Mouse (Mus musculus): ENCODE measurements at regions not wholly inside any gene's neighbourhood (a gene's known extent, or its start where the extent isn't known, plus 50 kb on each side); places are given as distances from the start of the nearest gene placed in this dataset.

- DNase-seq: no peak
These were observed 122.9 kb upstream of the Magi3 start for GRCm38 (mm10) chr3:104343096-104343495.

DNA sequence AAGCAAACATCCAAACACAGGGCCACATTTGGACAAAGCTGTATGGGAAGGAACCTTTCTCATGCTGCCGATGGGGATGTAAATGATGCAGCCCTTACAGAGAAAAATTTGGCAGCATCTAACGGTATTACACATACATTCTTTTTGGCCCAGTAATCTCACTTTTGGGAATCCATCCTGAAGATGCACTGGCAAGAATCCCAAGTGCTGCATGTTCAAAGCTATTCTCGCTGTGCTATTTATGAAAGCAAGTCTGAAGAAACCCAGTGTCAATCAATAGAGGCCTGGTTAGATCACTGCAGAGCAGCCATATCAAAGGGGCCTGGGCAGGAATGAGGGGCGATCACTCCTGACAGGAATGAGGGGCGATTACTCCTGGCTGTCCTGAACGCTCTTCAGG is 122.0 kb upstream of the Magi3 start:
- DNase-seq: no peak

- no peak for DNase-seq
These were observed 120.2 kb upstream of the Magi3 start for GRCm38 (mm10) chr3:104340331-104340730.

- no peak for DNase-seq
These were observed 116.7 kb upstream of the Magi3 start for GRCm38 (mm10) chr3:104336867-104337266.

GRCm38 (mm10) chr3:104336308-104336707 is 116.1 kb upstream of the Magi3 start:
- DNase-seq: no peak

DNA sequence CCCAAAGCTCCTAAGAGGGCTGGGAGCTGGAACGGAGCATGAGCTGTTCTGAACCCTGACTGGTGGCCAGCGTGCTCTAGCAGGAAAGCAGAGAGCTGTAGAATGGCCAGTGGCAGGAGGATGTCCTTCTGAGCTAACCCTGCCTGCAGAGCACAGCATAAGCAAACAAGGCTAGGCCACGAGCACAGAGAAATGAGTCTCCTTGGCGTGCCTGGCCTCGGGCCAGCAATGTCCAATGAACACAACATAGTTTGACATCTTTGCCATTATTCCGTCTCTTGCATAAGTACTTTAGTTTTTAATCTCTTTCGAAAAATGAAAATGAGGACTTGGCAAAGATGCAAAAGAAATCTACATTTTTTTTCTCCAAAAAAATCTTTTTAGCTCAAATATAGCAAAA is 114.6 kb upstream of the Magi3 start:
- no peak for DNase-seq

DNA sequence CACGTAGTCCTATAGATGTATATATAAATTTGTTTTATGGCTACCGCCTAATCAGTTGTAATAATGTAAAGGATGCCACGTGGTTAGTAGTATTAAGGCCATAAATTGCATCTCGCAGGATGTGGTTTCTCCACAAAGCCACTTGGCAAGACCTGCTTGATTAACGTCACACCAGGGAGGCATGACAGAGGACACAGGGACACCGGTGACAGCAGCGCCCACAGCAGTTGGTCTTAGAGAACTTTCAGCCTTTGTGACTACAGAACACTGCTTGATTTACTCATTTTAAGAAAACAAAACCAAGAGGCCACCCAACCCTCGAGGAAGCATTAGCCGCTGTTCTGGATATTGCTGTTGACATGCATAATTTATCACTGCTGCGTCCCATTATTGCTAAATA is 113.2 kb upstream of the Magi3 start:
- no peak for DNase-seq

DNA sequence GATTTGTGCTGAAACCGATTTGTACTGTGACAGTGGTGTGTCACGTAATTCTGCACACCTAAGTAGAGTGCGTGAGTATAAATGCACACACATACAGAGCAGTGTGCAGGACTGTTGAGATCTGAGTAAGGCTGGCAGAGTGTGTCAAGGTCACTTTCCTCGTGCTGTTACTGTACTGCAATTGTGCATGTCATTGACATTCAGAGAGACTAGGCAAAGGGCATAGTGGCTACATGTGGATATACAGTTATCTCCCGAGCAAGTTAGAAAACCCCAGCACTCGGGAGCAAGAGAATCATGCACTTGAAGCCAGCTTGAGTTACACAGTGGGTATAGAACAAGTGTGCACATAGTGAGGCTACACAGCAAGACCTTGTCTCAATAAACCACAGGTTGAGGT is 110.5 kb upstream of the Magi3 start:
- peak in 1 of 2 experiments; percentile 29 for DNase-seq

- no peak for DNase-seq
These were observed 107.7 kb upstream of the Magi3 start for GRCm38 (mm10) chr3:104327829-104328228.

GRCm38 (mm10) chr3:104327034-104327729 is 107.0 kb upstream of the Magi3 start:
- DNase-seq: no peak

- DNase-seq: no peak
These were observed 102.4 kb upstream of the Magi3 start for GRCm38 (mm10) chr3:104322591-104322990.

DNA sequence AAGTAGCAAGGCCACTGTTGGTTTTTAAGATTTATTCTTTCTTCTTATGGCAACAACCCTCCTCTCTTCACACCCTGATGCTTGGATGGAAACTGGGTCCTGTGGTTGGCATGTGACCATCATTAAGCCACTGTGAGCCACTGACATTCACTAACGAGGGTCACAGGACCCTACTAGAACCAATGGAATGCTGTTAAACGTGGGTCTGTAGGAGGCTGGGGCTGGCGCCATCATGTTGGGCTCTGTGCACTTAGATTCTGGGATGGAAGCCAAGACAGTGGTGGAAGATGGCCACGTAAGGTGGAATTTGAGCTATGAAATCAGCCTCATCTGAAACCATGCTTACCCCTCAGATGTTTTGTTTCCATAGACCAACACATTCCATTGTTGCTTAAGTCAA is 100.2 kb upstream of the Magi3 start:
- peak; percentile 41 to 48 for DNase-seq

GRCm38 (mm10) chr3:104319377-104319776 is 99.2 kb upstream of the Magi3 start:
- no peak for DNase-seq

DNA sequence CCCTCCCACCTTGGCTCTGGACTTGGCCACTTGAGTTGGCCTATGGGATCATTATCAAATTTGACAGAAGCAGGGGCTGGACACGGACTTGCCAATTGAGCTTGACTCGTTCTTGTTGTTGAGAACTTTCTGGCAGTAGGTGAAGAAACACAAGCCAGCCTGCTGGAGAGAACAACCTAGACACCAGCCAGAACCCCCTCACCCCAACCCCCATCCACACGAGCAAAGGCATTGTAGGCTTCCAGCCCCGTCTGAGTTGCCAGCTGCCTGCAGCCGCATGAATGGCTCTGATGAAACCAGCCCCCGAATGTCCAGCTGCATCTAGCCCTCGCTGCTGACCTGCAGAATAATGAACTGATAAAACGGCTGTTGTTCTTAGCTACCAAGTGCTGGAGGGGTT is 98.7 kb upstream of the Magi3 start:
- peak in 1 of 2 experiments; percentile 39 for DNase-seq

- DNase-seq: no peak
These were observed 97.4 kb upstream of the Magi3 start for GRCm38 (mm10) chr3:104317528-104317927.

GRCm38 (mm10) chr3:104313063-104313462 is 92.9 kb upstream of the Magi3 start:
- no peak for DNase-seq

GRCm38 (mm10) chr3:104306961-104307360 is 86.8 kb upstream of the Magi3 start:
- DNase-seq: no peak

- no peak for DNase-seq
These were observed 85.9 kb upstream of the Magi3 start for GRCm38 (mm10) chr3:104305904-104306563.

GRCm38 (mm10) chr3:104303577-104303976 is 83.4 kb upstream of the Magi3 start:
- peak; percentile 86 to 87 for DNase-seq

- no peak for DNase-seq
These were observed 80.0 kb upstream of the Magi3 start for GRCm38 (mm10) chr3:104300201-104300600.

DNA sequence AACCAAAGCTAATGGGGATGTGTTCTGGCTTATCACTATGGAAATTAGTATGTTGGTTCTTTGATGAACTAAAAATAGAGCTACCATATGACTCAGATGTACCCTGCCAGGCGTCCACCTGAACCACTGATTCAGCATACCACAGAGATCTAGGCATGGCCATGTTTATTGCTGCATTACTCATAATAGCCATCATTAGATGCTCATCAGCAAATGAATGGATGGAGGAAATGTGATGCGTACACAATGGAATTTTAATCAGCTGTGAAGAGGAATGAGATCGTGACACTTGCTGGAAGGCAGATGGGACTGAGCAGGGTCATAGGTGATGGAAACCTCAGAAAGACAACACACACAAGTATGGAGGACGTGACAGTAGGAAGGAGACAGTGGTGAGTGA is 78.7 kb upstream of the Magi3 start:
- DNase-seq: no peak

DNA sequence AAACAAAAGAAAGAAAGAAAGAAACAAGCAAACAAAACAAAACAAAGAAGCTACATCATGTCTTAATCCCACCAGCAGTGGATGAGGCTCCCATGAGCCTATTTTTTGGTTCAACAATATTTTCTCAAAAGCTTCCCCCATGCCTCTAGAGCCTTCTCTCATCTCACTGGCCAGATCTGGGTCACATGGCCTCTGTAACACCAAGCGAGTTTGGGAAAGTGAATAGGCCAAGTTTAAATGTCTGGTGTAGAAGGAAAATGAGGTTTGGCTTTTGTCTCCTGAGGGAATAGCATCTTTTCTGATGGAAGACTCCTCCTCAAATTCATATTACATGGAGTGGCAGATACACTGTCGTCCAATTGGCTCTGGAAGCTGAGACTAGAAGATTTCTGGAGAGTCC is 78.2 kb upstream of the Magi3 start:
- no peak for DNase-seq

DNA sequence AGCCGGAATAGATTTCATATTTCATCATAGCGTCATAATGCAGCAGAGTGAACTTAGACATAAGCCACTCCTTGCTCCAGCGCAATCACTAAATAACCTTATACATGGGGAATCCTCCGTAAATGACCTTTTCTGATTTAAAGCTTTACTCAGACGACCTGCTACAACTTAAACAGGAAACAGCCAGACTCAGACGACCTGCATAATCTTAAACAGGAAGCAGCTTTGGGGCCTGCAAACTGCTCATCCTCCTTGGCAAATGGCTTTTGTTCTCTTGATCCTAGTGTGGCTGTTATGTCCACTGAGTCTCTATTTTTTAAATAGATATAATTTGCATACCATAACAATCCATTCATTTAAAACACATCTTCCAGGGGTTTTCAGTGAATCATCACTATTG is 76.9 kb upstream of the Magi3 start:
- DNase-seq: no peak

DNA sequence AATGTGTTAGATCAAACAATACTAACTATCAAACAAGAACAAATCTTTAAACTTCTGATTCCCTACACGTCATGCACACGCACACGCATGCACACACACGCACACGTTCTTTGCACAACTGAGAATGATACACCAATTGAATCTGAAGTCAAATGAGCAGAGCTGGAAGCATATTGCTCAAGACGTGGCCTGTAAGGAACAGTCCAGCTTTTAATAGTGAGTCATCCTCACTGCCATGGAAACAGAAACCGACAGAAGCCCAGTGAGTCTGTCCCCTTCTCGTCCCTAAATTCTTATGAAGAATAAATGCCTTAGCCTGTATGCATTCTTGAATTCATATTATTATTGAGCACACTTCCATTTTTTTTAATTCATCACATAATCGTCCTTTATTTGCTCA is 75.7 kb upstream of the Magi3 start:
- no peak for DNase-seq
